Mouse (Mus musculus): ENCODE results near the gene Rcc1l.

- TF ChIP-seq POLR2A (IDR thresholded peaks at IDR 0.05; ENCODE audit: low read depth, low read length) (no peak), CTCF (IDR thresholded peaks at IDR 0.05; ENCODE audit: extremely low read depth, insufficient read length, insufficient replicate concordance, low read depth, low read length) (no peak)
These were observed 37.1 kb downstream of the Rcc1l start for GRCm38 (mm10) chr5:134139429-134139828.
